Mouse (Mus musculus) embryonic facial prominence, embryonic 13.5 days (tissue): ENCODE measurements around the gene 2810459M11Rik. TPM values are rescaled to one million over a fixed set of nuclear protein-coding genes. Genes with fewer than 3 reads are reported as not detected.
"Not testable (repeated sequence)": the region's sequence is repeated elsewhere in the genome, so short reads cannot be mapped to it uniquely, and the experiment has no call there.

ENCODE experiments used
- ATAC-seq: fragments of 200-750 bp; cut with Nextera tagmentation; 2 replicates; pipeline ENCODE4 v1.8.0; 2017; ENCODE audit warnings: low read depth; ENCODE audit not compliant: insufficient number of reproducible peaks, insufficient read depth, low FRiP score, low TSS enrichment
- H3K27ac ChIP-seq: fragments of 300-500 bp; sonication (generic); 2 replicates; pipeline ENCODE4 v1.5.1; 2015; ENCODE audit warnings: moderate library complexity, mild to moderate bottlenecking, inconsistent platforms
- H3K27me3 ChIP-seq: fragments of 300-500 bp; sonication (generic); 2 replicates; pipeline ENCODE4 v1.6.1; 2015; ENCODE audit warnings: mild to moderate bottlenecking, inconsistent platforms
- H3K36me3 ChIP-seq: fragments of 300-500 bp; sonication (generic); 2 replicates; pipeline ENCODE4 v1.6.1; 2015; ENCODE audit warnings: mild to moderate bottlenecking, inconsistent platforms
- H3K4me1 ChIP-seq: fragments of 300-500 bp; sonication (generic); 2 replicates; pipeline ENCODE4 v1.6.1; 2015; ENCODE audit warnings: inconsistent platforms
- H3K4me2 ChIP-seq: fragments of 300-500 bp; sonication (generic); 2 replicates; pipeline ENCODE4 v1.6.1; 2015; ENCODE audit warnings: moderate library complexity, mild to moderate bottlenecking, inconsistent platforms
- H3K4me3 ChIP-seq: fragments of 300-500 bp; sonication (generic); 2 replicates; pipeline ENCODE4 v1.5.1; 2015; ENCODE audit warnings: mild to moderate bottlenecking, inconsistent platforms
- H3K9ac ChIP-seq: fragments of 300-500 bp; sonication (generic); 2 replicates; pipeline ENCODE4 v1.6.1; 2015; ENCODE audit warnings: mild to moderate bottlenecking, inconsistent platforms
- H3K9me3 ChIP-seq: fragments of 300-500 bp; sonication (generic); 2 replicates; pipeline ENCODE4 v1.6.1; 2016; ENCODE audit warnings: inconsistent platforms
- WGBS: fragments of 180-500 bp; shearing (Covaris S2); methylation state at CpG from one replicate; pipeline ENCODE4 v1.1.7; 2015; ENCODE audit warnings: mixed read lengths; 5-methylcytosine and 5-hydroxymethylcytosine counted together
- polyA plus RNA-seq: library from polyadenylated mRNA; unstranded; fragments of >200 nt; fragmentation: Nextera tagmentation; extraction: Ambion mirVana; gene quantifications from 2 replicates; pipeline ENCODE4 v1.2.1, GENCODE M21; 2015

The 2810459M11Rik gene
- polyA plus RNA-seq = 0.42 and 0.61 TPM in 2 replicates

DNA sequence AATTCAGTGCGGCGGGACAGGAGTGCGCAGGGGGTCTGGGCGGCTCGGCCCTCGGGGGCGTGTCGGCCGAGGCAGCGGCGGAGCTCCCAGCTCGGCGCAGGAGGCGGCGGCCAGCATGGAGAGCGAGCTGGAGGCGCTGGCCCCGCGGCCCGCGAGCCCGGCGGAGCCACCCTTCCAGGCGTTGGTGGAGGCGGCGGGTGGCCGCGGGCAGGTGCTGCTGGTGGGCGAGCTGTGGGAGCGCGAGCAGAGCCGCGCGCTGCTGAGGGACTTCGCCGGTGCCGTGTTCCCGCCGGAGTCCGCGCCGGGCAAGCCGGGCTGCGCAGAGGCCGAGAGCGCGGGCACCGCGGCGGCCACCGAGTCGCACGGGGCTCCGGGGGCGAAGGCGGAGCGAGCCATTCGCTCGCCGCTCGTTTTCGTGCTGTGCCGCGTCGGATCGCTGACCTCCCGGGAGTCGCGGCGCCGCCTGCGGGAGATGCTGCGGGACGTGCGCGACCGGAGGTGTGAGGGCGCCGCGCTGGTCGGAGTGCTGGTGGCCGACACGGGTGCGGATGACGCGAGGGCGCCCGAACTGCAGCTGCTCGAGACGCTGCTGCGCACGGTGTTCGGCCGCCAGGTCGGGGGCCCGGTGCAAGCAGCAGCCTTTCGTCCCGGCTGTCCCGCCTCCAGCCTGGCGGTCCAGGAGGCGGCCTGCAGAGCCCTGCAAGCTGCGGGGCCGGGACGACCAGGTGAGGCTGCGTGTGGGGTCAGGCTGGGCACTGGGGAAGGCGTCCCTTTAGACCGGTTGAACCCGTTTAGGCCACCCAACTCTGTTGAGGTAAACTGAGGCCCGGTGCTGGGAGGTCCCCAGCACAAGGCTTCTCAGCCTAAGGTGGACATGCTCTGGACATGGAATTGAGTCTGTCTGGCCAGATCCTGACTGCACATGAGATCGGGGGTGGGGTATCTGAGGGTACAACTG, at the start of gene 2810459M11Rik:
Gene 2810459M11Rik (plus strand): TSS at position 16 of the 958 bp plus-strand sequence.
- H3K4me3 ChIP-seq = peak within 1 kb of the TSS; percentile 59
- H3K9me3 ChIP-seq = peaks cover 6% of the 10 kb centered on the region; the same call in 1 of the 2 replicates
- peak; percentile 21; the same call in 1 of the 2 replicates for ATAC-seq
- peak within 1 kb of the TSS; percentile 72 for H3K9ac ChIP-seq
- peak within 1 kb of the TSS; percentile 98 for H3K4me2 ChIP-seq
- H3K27ac ChIP-seq = no peak within 1 kb of the TSS
- H3K4me1 ChIP-seq = peaks cover 10% of the 10 kb centered on the region
- no peaks in the 10 kb centered on the region for H3K36me3 ChIP-seq
- H3K27me3 ChIP-seq = peaks cover 64% of the 10 kb centered on the region
- under 1% methylated on average over 108 of the region's 110 CpGs for WGBS

DNA sequence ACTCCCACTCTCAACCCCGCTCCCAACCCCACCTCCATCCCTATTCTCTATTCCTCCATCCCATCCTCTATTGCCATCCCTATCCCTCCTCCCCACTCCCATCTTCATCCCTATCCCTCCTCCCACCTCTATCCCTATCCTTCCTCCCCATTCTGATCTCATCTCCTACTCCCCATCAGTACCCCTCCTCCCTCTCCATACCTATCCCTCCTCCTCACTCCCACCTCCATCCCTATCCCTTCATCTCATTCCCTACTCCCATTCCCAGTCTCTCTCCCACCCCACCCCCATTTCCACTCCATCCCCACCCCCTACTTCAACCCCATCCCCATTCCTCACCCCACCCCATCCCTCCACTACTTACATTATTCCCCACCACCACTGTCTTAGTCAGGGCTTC, 48.4 kb upstream of the 2810459M11Rik start:
- Histone ChIP-seq H3K4me1 (no peaks in the 10 kb centered on the region; the same call in 1 of the 2 replicates), H3K36me3 (no peaks in the 10 kb centered on the region), H3K27ac (no peak overlapping the region), H3K4me2 (no peak overlapping the region), H3K9ac (no peak overlapping the region), H3K9me3 (no peaks in the 10 kb centered on the region), H3K27me3 (no peaks in the 10 kb centered on the region), H3K4me3 (no peak overlapping the region)
- ATAC-seq = no peak
- WGBS = 84% methylated on average over 1 of the region's 1 CpGs

DNA sequence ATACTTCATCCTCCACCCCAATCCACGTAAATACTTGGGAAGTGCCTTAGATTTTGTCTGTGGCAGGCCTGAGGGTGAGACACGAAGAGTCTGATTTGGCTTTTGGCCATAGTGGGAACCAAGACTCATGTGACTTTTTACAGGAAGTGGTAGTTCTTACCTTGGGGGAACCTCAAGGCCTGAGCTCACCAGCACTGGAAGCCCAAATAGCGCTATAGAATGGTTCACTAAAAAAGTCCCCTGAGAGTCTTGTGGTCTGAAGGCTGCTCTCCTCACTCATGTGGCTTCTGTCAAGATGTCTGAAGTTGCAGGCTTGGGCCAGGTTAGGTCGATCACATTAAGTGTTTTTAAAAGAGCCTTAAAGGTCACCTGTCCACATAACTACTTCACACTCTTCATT, 47.7 kb upstream of the 2810459M11Rik start:
- no peak for ATAC-seq
- Histone ChIP-seq H3K27me3 (no peaks in the 10 kb centered on the region), H3K4me2 (no peak overlapping the region), H3K4me3 (no peak overlapping the region), H3K9ac (no peak overlapping the region), H3K4me1 (no peaks in the 10 kb centered on the region; the same call in 1 of the 2 replicates), H3K36me3 (no peaks in the 10 kb centered on the region), H3K9me3 (no peaks in the 10 kb centered on the region), H3K27ac (no peak overlapping the region)
- 71% methylated on average over 4 of the region's 4 CpGs for WGBS

DNA sequence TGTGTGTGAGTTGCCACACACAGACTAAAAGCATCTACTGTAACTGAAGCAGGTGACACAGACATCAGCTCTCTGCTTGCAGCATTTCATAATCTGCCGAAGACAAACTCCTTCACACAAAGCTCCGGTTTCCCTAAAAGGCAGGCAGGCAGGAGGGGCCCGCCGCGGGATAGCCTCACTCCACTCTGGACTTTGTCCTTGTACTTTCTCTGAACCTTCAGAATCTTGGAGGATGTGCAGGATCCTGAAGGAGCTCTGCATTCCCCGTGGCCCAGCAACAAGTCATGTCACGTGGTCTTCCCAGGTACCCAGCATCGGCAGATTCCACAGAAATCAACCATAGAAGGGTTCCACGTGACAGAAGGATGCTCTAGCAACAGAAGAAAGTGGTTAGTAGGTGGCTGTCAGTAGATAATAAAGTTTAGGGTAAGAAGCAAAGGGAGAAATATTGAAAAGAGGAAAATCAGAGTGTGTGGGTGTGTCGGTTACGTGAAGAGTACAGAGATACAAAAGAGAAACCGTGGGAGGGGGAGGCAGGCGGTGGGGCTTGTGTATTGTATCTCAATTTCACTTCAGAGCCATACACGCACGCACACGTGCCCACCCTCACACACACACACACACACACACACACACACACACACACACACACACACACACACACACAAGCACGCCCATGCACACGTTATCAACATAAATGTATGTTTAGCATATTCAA, 45.7 kb upstream of the 2810459M11Rik start:
- Histone ChIP-seq H3K9ac (no peak overlapping the region), H3K36me3 (no peaks in the 10 kb centered on the region), H3K9me3 (no peaks in the 10 kb centered on the region), H3K4me2 (no peak overlapping the region), H3K4me1 (no peaks in the 10 kb centered on the region; the same call in 1 of the 2 replicates), H3K27ac (no peak overlapping the region), H3K27me3 (no peaks in the 10 kb centered on the region), H3K4me3 (no peak overlapping the region)
- 79% methylated on average over 18 of the region's 18 CpGs for WGBS
- no peak for ATAC-seq

DNA sequence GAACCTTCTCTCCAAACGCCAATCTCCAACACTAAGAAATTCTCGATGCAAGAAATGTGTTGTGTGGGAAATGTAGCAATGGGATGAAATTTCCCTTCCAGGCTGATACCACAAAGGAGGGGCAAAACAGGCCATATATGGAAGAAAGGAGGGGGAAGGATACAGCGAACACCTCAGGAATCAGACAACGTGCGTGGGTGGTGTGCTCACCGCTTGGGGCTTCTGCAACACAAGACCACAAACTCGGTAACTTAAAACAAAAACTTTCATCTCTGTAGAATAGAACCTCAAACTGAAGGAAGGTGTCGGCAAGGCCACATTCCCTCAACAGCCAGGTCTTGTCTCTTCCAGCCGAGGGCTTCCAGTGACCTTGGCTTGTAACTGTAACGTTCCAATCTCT, 40.1 kb upstream of the 2810459M11Rik start:
- no peak overlapping the region for H3K4me3 ChIP-seq
- H3K4me2 ChIP-seq = no peak overlapping the region
- no peak for ATAC-seq
- H3K4me1 ChIP-seq = peaks cover 4% of the 10 kb centered on the region; the same call in 1 of the 2 replicates
- WGBS = 90% methylated on average over 10 of the region's 10 CpGs
- no peaks in the 10 kb centered on the region for H3K27me3 ChIP-seq
- no peak overlapping the region for H3K9ac ChIP-seq
- no peaks in the 10 kb centered on the region for H3K9me3 ChIP-seq
- H3K27ac ChIP-seq = no peak overlapping the region
- H3K36me3 ChIP-seq = no peaks in the 10 kb centered on the region

DNA sequence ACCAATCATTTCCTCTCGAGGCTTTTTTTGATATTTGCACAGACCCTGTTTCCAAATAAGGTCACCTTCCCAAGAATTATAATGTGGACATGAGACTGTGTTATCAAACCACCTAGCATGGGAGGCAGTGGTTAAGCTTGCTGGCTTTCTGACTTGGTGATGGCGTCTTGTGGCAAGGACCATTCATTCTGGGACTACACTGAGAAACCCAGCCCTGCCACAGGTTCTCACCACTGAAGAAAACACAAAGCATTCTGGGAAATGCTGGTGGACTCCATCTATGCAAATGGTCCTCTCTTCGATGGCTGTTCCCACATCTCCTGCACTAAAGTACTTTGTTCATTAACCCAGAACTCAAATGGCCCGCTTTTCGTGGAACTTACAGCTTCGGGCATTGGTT, 39.6 kb upstream of the 2810459M11Rik start:
- Histone ChIP-seq H3K4me2 (no peak overlapping the region), H3K4me1 (peaks cover 4% of the 10 kb centered on the region; the same call in 1 of the 2 replicates), H3K9me3 (no peaks in the 10 kb centered on the region), H3K4me3 (no peak overlapping the region), H3K36me3 (no peaks in the 10 kb centered on the region), H3K9ac (no peak overlapping the region), H3K27ac (no peak overlapping the region), H3K27me3 (no peaks in the 10 kb centered on the region)
- 85% methylated on average over 6 of the region's 6 CpGs for WGBS
- no peak for ATAC-seq

DNA sequence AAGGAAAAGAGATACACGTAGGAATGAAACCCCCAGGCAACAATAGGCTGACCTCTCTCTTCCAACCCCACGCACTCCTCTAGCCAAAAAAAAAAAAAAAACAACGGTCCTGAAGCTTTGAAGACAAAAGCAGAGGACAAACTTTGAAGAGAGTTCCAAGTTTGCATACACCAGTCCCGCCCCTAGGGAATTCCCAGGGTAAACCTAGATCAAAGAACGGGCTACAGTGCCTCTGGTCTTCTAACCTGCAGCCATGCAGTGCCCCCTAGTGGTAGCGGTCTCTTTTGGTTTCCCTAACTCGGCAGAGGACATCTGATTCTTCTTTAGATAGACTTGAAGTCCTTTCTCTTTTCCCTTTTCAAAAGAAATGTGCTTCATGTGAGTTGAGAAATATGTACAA, 37.9 kb upstream of the 2810459M11Rik start:
- Histone ChIP-seq H3K4me3 (no peak overlapping the region), H3K36me3 (no peaks in the 10 kb centered on the region), H3K27ac (no peak overlapping the region), H3K4me1 (peaks cover 4% of the 10 kb centered on the region; the same call in 1 of the 2 replicates), H3K9me3 (no peaks in the 10 kb centered on the region), H3K27me3 (no peaks in the 10 kb centered on the region), H3K4me2 (peak overlapping the region; percentile 36), H3K9ac (no peak overlapping the region)
- 2% methylated on average over 7 of the region's 7 CpGs for WGBS
- no peak for ATAC-seq

DNA sequence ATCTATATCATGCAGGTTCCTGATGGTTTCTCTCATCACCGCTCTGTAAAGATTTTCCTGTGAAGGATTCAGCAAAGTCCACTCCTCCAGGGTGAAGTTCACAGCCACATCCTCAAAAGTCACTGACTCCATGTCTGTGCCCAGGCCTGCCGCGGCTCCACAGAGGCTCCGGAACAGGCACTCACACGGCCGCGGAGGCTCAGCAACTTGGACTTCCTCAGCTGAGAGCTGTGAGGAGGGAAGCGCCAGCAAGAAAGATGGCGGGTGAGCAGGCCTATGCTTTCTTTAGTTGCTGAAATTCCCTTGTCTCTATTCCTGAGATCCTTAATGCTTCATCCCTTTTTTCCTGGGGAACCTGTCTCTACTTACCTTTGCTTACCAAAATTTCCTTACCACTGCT, 29.9 kb upstream of the 2810459M11Rik start:
- peaks cover 43% of the 10 kb centered on the region for H3K27me3 ChIP-seq
- peaks cover 10% of the 10 kb centered on the region for H3K4me1 ChIP-seq
- not testable (repeated sequence) for H3K27ac ChIP-seq, H3K9me3 ChIP-seq, H3K4me2 ChIP-seq, H3K9ac ChIP-seq, ATAC-seq, H3K36me3 ChIP-seq, H3K4me3 ChIP-seq
- 96% methylated on average over 9 of the region's 9 CpGs for WGBS

DNA sequence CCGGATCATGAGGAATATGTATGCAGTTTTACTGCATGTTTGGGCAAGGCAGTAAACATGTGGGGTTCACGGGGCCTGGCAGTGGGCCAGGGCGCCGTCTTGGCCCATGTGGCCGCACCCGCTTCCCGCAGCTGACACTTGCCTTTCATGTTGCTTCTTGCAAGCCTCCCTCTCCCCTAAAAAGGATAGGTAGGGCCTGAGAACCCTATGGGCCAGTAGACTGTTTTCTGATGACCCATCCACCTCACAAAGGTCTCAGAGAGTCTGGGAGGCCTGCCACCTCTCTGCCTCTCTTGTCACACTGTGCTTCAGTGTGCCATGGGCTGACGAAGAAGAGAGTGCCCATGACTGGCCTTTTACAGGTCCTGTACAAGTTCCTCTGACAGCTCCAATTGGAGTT, 29.1 kb upstream of the 2810459M11Rik start, which contains the start of gene Spata3:
Gene Spata3 (plus strand): TSS at position 301 of the 400 bp plus-strand sequence.
- no peak within 1 kb of the TSS for H3K27ac ChIP-seq
- H3K4me3 ChIP-seq = no peak within 1 kb of the TSS
- peaks cover 48% of the 10 kb centered on the region for H3K27me3 ChIP-seq
- peaks cover 10% of the 10 kb centered on the region for H3K4me1 ChIP-seq
- no peaks in the 10 kb centered on the region for H3K9me3 ChIP-seq
- no peak for ATAC-seq
- H3K9ac ChIP-seq = no peak within 1 kb of the TSS
- WGBS = 90% methylated on average over 8 of the region's 8 CpGs
- no peaks in the 10 kb centered on the region for H3K36me3 ChIP-seq
- no peak within 1 kb of the TSS for H3K4me2 ChIP-seq

DNA sequence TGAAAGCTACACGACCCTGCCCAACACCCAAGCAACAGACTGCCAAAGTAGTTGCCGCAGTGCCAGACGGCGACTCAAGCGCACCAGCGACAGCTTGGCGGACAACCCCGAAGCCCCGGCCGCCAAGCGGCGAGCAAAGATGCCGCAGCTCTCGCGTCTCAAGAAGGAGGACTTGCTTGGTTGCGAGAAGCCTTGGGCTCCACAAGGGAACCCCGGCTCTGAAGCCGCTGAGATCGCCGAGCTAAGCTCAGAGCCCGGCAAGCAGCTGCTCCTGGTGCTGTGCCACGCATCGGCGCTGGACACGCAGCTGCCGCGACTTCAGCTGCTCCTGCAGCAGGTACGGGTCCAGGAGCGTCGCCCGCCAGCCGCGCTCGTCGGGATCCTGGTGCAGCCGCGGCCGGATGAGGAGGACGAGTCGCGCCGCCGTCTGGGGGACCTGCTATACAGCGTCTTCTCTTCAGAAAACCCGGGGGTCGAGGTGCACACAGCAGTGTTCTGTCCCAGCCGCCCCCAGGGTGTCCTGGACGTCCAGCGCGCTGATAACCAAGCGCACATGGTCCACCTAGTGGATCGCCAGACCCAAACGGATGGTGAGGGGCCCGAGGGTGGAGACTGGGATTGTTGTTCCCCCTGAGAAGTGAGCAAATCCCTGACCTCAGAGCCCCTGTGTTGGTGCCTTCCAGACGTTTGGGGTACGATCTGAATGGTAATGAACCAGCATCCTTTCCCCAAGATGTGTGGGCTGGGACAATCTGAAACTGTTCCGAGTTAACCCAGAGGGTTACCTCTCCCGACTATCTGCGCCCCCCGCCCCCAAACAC, 27.2 kb upstream of the 2810459M11Rik start:
- Histone ChIP-seq H3K36me3 (no peaks in the 10 kb centered on the region), H3K27me3 (peaks cover 56% of the 10 kb centered on the region), H3K9ac (peak overlapping the region; percentile 74), H3K9me3 (no peaks in the 10 kb centered on the region), H3K4me2 (peak overlapping the region; percentile 94), H3K27ac (no peak overlapping the region), H3K4me1 (peaks cover 10% of the 10 kb centered on the region), H3K4me3 (peak overlapping the region; percentile 56)
- peak; percentile 43; the same call in 1 of the 2 replicates for ATAC-seq
- 3% methylated on average over 60 of the region's 60 CpGs for WGBS
